Mouse (Mus musculus) cortical plate, adult 2 months (tissue): ENCODE measurements at regions not wholly inside any gene's neighbourhood (a gene's known extent, or its start where the extent isn't known, plus 50 kb on each side); places are given as distances from the start of the nearest gene placed in this dataset.

Experiments
- CTCF ChIP-seq: fragments of 200-500 bp; IDR thresholded peaks from 2 replicates; pipeline ENCODE4 v1.5.1; 2011; ENCODE audit warnings: mild to moderate bottlenecking, control low read depth, low read length; ENCODE audit not compliant: insufficient read depth; ENCODE audit errors: extremely low read depth
- POLR2A ChIP-seq: fragments of 200-500 bp; IDR thresholded peaks from 2 replicates; pipeline ENCODE4 v1.6.1; 2011; ENCODE audit warnings: mild to moderate bottlenecking, low read length, control low read depth; ENCODE audit not compliant: insufficient read depth; ENCODE audit errors: extremely low read depth

- TF ChIP-seq CTCF (no peak), POLR2A (no peak)
Measured at GRCm38 (mm10) chr15:31972891-31973290, 204.2 kb upstream of the Tas2r119 start.
